Mouse (Mus musculus): ENCODE data around the gene Pex26. TPM values are rescaled to one million over a fixed set of nuclear protein-coding genes. Genes with fewer than 3 reads are reported as not detected.

The Pex26 gene
- total RNA-seq, 2 experiments from 2014 or later = 11.2 to 12.0 TPM

- DNase-seq (ENCODE audit: low spot score in 2 of 2) = no peak
Observed at GRCm38 (mm10) chr6:121162616-121163015, 20.9 kb upstream of the Pex26 start.

DNA sequence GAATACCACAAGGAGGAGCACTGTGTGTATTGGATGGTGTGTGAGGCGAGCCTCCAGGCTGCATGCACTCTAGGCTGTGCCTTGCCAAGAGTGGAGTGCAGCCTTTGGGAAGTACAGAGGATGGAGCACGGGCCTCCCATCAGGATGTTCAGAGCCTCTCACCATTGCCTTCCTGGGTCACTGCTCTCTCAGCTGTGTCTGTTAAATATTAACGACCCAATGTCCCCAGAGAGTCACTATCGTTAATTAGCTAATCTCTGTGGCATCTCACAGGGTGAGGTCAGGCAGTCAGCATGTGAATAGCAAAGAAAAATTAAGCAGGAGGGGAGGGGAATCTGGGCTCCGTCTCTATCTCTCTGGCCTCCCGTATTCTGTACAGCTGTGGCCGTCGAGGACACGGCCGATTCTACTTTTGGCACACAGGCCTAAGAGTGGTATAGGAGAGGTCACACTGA, 17.3 kb upstream of the Pex26 start:
- DNase-seq (ENCODE audit: low spot score in 2 of 2) = no peak

DNA sequence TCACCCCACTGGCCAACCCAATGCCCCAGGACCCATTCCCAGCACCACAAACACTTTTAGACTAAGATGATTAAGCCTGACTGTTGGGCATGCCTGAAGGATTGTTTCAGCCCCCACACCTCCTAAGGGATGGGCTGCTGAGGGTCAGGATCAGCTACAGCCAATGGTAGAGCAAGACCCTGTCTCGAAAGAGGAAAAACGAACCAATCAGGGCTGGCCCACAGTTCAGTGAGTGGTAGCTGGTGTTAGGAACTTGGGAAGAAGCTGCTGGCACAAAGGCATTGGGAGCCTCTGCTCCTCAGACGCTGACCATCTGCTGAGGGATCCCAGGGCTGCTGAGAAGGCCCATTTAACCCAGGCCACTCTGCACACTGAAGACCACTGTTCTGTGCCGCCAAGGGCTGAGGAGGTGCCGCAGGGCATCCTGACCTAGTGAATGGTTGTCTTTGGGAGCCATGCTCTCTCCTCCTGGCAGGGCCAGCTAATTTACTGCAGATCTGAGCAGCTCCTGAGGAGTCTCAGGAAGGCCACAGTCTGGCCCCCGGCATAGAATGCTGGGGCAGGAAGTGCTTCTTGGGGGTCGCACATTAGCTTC, 16.0 kb upstream of the Pex26 start:
- DNase-seq (ENCODE audit: low spot score in 2 of 2) = no peak

GRCm38 (mm10) chr6:121171102-121171501, 12.4 kb upstream of the Pex26 start:
- DNase-seq (ENCODE audit: low spot score in 2 of 2) = no peak

GRCm38 (mm10) chr6:121173471-121173870, 10.0 kb upstream of the Pex26 start:
- DNase-seq (ENCODE audit: low spot score in 2 of 2) = no peak

GRCm38 (mm10) chr6:121174761-121175160, 8.7 kb upstream of the Pex26 start:
- DNase-seq (ENCODE audit: low spot score in 2 of 2) = no peak

- no peak for DNase-seq (ENCODE audit: low spot score in 2 of 2)
Observed at GRCm38 (mm10) chr6:121176011-121176730, 7.3 kb upstream of the Pex26 start.

DNA sequence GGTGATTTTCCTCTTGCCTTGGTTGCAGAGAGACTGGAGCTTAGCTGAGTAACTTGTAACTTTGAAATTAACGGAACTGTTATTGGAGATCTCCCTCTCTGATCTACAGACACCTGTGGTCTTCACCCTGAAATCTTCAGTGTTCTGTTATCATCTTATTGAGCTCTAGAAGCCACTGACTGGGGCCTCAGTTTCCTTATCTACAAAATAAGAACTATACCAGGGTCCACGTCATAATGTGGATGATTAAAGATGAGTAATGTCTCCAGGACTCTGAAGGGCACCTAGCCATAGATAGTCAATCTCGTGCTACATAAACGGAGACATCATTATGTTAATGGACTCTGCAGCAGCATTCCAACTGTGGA, 6.8 kb upstream of the Pex26 start:
- no peak for DNase-seq (ENCODE audit: low spot score in 2 of 2)

DNA sequence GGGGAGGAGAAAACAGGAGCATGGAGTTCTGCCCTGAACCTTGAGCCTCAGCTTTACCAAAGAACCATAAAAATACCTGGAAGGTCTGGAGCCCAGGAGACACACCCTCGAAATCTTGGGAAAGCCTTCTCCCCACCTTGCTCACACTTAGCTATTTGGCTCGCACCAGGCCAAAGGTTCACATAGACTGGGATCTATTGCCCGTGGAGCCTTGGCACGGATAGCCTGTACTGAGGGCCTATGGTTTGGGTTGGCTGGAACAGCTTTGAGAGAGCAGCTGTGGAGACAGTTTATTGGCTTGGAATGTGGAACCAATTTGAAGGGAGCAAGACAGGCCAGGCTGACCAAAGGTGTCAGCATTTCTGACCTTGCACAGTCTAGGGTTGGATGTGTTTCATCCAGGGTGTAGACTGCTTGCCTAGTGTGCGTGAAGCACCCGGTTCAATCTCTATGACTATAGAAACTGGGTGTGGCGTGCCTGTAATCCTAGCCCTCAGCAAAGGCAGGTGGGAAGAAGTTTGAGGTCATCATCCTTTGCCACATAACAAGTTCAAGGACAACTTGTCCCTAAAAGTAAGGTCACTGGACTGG, 6.3 kb upstream of the Pex26 start:
- DNase-seq (ENCODE audit: low spot score in 2 of 2) = no peak

DNA sequence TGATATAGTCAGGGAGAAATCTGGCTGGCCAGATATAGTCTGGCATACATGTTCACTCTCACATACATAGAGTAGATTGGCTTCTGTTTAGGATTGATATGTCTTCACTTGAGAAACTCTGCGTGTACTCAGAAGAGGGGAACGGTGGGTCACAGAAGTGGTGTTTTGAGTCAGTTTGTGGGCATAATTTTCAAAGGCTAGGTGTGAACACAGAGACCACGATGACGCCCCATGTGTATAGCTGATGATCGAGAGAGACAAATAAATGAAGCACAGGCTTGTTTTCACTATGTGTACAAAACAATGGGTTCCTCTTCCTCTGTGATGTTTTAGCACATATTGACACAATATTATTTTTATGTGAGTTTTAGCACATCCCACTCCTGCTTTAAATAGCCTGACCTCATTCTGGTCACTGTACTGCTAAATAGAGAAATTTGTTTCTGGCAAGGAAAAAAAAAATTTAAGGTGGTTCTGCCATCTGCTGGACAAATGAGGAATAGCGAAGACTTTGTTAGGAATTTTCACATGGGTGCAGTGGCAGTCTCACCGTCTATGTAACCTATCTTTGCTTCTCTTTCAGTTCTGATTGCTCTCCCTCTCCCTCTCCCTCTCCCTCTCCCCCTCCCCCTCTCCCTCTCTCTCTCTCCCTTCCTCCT, 4.6 kb upstream of the Pex26 start:
- peak; percentile 59 to 89 for DNase-seq (ENCODE audit: low spot score in 2 of 2)

- no peak for DNase-seq (ENCODE audit: low spot score in 2 of 2)
Observed at GRCm38 (mm10) chr6:121179846-121180245, 3.6 kb upstream of the Pex26 start.

DNA sequence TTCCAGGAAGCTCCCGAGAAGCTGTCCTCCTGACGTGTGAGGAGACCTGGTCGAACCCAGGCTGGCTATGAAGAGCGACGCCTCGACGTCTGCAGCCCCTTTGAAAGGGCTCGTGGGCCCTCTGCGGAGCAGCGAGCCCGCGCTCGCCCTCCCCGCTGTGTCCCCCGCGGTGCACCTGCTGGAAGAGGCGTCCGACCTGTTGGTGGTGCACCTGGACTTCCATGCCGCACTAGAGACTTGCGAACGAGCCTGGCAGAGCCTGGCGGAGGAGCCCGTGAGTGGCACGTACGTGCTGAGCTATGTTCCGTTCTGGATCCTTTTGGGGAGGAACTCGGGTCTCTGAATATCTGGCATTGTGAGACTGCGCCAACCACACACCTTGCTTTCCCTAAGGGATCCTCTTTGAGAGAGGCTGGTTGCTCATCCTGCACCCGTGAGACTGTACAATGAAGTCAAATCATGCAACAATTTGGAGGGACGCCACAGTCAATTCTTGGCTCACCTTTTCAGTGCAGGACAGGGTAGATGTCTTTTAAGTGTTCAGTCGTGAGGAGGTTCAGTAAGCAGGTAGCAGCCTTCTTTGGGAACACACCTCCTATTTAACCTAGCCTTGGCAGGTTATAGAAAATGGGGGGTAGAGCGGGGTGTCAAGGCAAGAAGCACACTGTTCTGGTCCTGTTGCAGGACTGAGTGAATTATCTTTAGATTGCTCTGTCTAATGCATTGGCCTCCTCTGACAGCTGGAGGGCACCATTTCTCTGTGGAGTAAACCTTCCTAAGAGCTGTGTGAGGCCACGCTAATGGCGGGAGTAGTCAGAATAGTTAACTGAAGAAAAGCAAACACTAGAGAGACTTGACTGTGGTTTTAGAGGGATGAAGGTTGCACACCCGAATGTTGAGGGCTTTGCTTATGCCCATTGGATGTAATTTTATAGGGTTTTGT, 1.0 kb downstream of the Pex26 start:
- DNase-seq (ENCODE audit: low spot score in 2 of 2) = peak; percentile 30 to 55

- no peak for DNase-seq (ENCODE audit: low spot score in 2 of 2)
Observed at GRCm38 (mm10) chr6:121185232-121185631, 1.8 kb downstream of the Pex26 start.

DNA sequence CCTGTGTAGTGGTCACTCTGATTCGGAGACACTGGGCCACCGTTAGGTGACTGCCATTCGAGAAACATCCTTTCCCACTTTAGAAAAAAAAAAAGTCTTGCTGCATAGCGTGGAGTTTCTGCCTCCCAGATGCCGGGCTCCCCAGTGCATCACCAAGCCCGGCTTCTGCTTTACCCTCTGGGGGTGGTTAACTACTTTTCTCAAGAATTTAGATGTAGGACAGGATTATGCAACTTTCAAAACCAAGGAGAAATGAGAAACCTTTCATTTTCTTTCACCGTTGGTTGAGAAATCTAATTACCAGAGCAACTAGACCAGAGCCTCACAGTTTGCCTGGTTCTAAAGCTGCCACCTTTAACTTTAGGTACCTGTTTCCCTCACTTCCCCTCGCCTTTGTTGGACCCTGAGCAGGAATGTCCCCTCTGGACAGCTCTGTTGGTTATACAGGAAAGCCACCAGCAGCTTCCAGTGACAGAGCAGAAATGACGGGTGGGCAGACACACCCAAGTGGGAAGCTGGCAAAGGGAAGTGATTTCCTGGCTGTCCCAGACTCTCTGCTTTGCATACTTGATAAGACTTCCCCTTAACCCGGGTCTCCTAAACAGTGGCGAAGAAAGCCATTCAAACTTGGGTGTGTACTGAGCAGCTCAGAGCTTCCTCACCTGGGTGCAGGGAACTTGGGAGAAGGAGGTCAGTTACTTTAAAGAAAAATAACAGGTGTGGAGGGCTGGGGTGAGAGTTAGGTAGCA, 8.0 kb downstream of the Pex26 start:
- no peak for DNase-seq (ENCODE audit: low spot score in 2 of 2)

- DNase-seq (ENCODE audit: low spot score in 2 of 2) = no peak
Observed at GRCm38 (mm10) chr6:121194061-121194955, 10.8 kb downstream of the Pex26 start.

GRCm38 (mm10) chr6:121194956-121195731, 11.7 kb downstream of the Pex26 start:
- DNase-seq (ENCODE audit: low spot score in 2 of 2) = no peak

- no peak for DNase-seq (ENCODE audit: low spot score in 2 of 2)
Observed at GRCm38 (mm10) chr6:121197807-121198365, 14.4 kb downstream of the Pex26 start.

- DNase-seq (ENCODE audit: low spot score in 2 of 2) = no peak
Observed at GRCm38 (mm10) chr6:121200458-121200857, 17.0 kb downstream of the Pex26 start.
